In the genomic region with DNA sequence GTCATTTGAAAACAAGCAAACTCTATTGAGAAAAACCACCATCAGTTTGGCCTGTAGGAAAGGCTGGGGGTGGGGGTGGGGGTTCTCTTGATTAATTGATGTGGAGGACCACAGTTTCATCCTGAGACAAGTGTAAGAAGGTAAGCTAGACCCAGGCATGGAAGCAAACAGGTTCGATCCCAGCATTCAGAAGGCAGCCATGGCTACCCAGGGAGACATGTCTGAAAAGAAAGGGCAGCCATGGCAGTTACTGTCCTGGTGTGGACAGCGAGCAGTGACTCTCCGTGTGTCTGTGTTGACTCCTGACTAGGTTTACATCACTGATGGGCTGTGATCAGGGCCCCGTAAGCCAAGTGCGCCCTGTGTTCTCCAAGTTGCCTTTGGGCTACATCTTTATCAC, we compare ENCODE assay signal across 9 mouse cellular contexts. TPM values are rescaled to one million over a fixed set of nuclear protein-coding genes. Genes with fewer than 3 reads are reported as not detected.
DNase-seq lines count a peak whose midpoint lies in the region; TF ChIP-seq lines count a peak whose summit lies in the region.
"Had no signal": no experiment of that assay in that cellular context is flagged by ENCODE, and none has a peak within 500 bp of the region (broad histone marks: within the 10 kb centered on the region; RNA-seq: fewer than 3 reads in every experiment).

A gene (minus strand): TSS at position 101 of the 400 bp plus-strand sequence.

- H3K4me3 ChIP-seq in cerebellum, adult 2 months (replicated peaks; ENCODE audit: insufficient read depth, low read depth, low read length): no peak within 1 kb of the TSS
- H3K4me3 ChIP-seq in testis, adult 2 months (ENCODE audit: control insufficient read depth, low read depth, low read length): peak within 1 kb of the TSS; percentile 63
- H3K4me3 ChIP-seq: erythroblast, embryonic 14.5 days had no signal

- DNase-seq in cerebellum, adult 2 months: no peak
- DNase-seq in cerebellum, adult 9-10 months: no peak
- DNase-seq in testis, postnatal 14 days (ENCODE audit: low spot score): no peak
- no peak for DNase-seq in left cerebral cortex, postnatal 4 days
- no peak for DNase-seq in cerebellum, adult 8-10 months
- no peak for DNase-seq in embryo, embryonic 10 days (ENCODE audit: low spot score)
- no peak for DNase-seq in kidney, postnatal 25 days

- H3K36me3 ChIP-seq in testis, adult 2 months (ENCODE audit: control insufficient read depth, insufficient read depth, low read length): no peaks in the 10 kb centered on the region

- intact Hi-C loops in left cerebral cortex, postnatal 4 days (cut with DNase I): loop anchor here (5.0 kb wide), 1 partner anchor 489 kb away; no protein-coding TSS in a partner anchor

- no peak within 1 kb of the TSS for H3K27ac ChIP-seq in cerebellum, adult 2 months (ENCODE audit: insufficient read depth, low read length)
- no peak within 1 kb of the TSS for H3K27ac ChIP-seq in testis, adult 2 months (ENCODE audit: control insufficient read depth, insufficient read depth, low read depth, low read length)

- 75% methylated on average over 5 of the region's 5 CpGs for WGBS in cerebellum, adult 2 months

- TF ChIP-seq CTCF in cerebellum, adult 2 months (IDR thresholded peaks at IDR 0.05; ENCODE audit: borderline replicate concordance, insufficient read depth, low read depth, low read length): no peak
- no peak for TF ChIP-seq CTCF in testis, adult 2 months (IDR thresholded peaks at IDR 0.05; ENCODE audit: control insufficient read depth, insufficient read depth, insufficient replicate concordance, low read depth, low read length)

- no peak for TF ChIP-seq POLR2A in cerebellum, adult 2 months (IDR thresholded peaks at IDR 0.05; ENCODE audit: borderline replicate concordance, insufficient read depth, low read length)
- no peak for TF ChIP-seq POLR2A in testis, adult 2 months (IDR thresholded peaks at IDR 0.05; ENCODE audit: control insufficient read depth, low read depth, low read length)

- no peaks in the 10 kb centered on the region for H3K27me3 ChIP-seq in cerebellum, adult 2 months (ENCODE audit: control insufficient read depth, insufficient read depth, low read length)
- no peaks in the 10 kb centered on the region for H3K27me3 ChIP-seq in testis, adult 2 months (ENCODE audit: control insufficient read depth, insufficient read depth, low read length)

- peaks cover 24% of the 10 kb centered on the region for H3K4me1 ChIP-seq in cerebellum, adult 2 months (ENCODE audit: control insufficient read depth, insufficient read depth, low read length)
- H3K4me1 ChIP-seq in testis, adult 2 months (ENCODE audit: control insufficient read depth, insufficient read depth, low read length): peaks cover 6% of the 10 kb centered on the region

RNA-seq across cellular contexts. Expression of the gene that starts here (rescaled TPM):
- 310 and 403 TPM in 2 replicates for polyA plus RNA-seq in cerebellum, adult 2 months (2012; rRNA removed)
- 0.70 and 0.81 TPM in 2 replicates for polyA plus RNA-seq in testis, adult 2 months (2012; rRNA removed)
- total RNA-seq in left cerebral cortex, postnatal 4 days (2021): 10 to 100 TPM; 14.4 to 18.2 TPM
- polyA plus RNA-seq: erythroblast, embryonic 14.5 days had no signal

Comparison
In these comparisons a context has a peak if more than half of its experiments do, and no peak if none do; other contexts are left out.
1. RNA of the gene that starts here (polyA plus RNA-seq): 310 to 403 TPM in cerebellum, adult 2 months; 0.70 to 0.81 TPM in testis, adult 2 months; every median in the first group is over 100 times any median in the second.